8 mouse cellular contexts compared by ENCODE assay signal in genomic region chr13:18716707-18717106, GRCm38 (mm10). TPM values are rescaled to one million over a fixed set of nuclear protein-coding genes. Genes with fewer than 3 reads are reported as not detected.
DNase-seq lines count a peak whose midpoint lies in the region; ATAC-seq and TF ChIP-seq lines count a peak whose summit lies in the region.

No protein-coding gene starts in this region.

- H3K4me2 ChIP-seq in forebrain, embryonic 16.5 days (ENCODE audit: low read length): peak overlapping the region; percentile 36
- peak overlapping the region; percentile 66 for H3K4me2 ChIP-seq in liver, embryonic 14.5 days (ENCODE audit: low read depth)

- H3K4me1 ChIP-seq in heart, embryonic 10.5 days: peaks cover 5% of the 10 kb centered on the region; the same call in 1 of the 2 replicates
- peaks cover 9% of the 10 kb centered on the region for H3K4me1 ChIP-seq in E14TG2a.4 (replicated peaks; ENCODE audit: low read depth, low read length)
- peaks cover 10% of the 10 kb centered on the region for H3K4me1 ChIP-seq in forebrain, embryonic 16.5 days (replicated peaks; ENCODE audit: control insufficient read depth, insufficient read depth, low read length)
- H3K4me1 ChIP-seq in liver, embryonic 14.5 days (replicated peaks; ENCODE audit: control insufficient read depth in 2 of 2, insufficient read depth in 2 of 2, low read length in 1 of 2): peaks cover 3% of the 10 kb centered on the region in 2 experiments; a peak in 2 of 4 replicates

- peak; percentile 47 for ATAC-seq in forebrain, embryonic 16.5 days
- ATAC-seq in liver, embryonic 14.5 days (ENCODE audit: insufficient read depth): no peak

- H3K36me3 ChIP-seq in heart, embryonic 10.5 days: no peaks in the 10 kb centered on the region
- H3K36me3 ChIP-seq in E14TG2a.4 (ENCODE audit: insufficient read depth, low read length): no peaks in the 10 kb centered on the region
- H3K36me3 ChIP-seq in forebrain, embryonic 16.5 days (ENCODE audit: control insufficient read depth, insufficient read depth): no peaks in the 10 kb centered on the region
- H3K36me3 ChIP-seq in liver, embryonic 14.5 days (replicated peaks; ENCODE audit: control insufficient read depth, insufficient read depth, low read depth): no peaks in the 10 kb centered on the region

- WGBS in heart, embryonic 10.5 days: 43% methylated on average over 5 of the region's 5 CpGs
- 48% methylated on average over 5 of the region's 5 CpGs for WGBS in forebrain, embryonic 16.5 days
- 37% methylated on average over 5 of the region's 5 CpGs for WGBS in liver, embryonic 14.5 days (ENCODE audit: insufficient replicate concordance)

- no peak for DNase-seq in heart, embryonic 10.5 days (ENCODE audit: low spot score)
- no peak for DNase-seq in heart, adult 8-10 months (ENCODE audit: low spot score)
- no peak for DNase-seq in liver, embryonic 14.5 days (ENCODE audit: low read depth in 3 of 3, low spot score in 3 of 3)
- DNase-seq in urinary bladder, postnatal 4 days (ENCODE audit: low spot score in 2 of 2): no peak
- DNase-seq in urinary bladder, postnatal 10 days (ENCODE audit: low spot score): no peak
- DNase-seq in right cerebral cortex, adult 2 months (ENCODE audit: low spot score in 2 of 2): no peak

- peak overlapping the region; percentile 87 for H3K4me3 ChIP-seq in heart, embryonic 10.5 days
- H3K4me3 ChIP-seq in E14TG2a.4 (replicated peaks; ENCODE audit: low read length): 0 out of 2 replicates have a peak overlapping the region, but pooled peaks have one; percentile 91
- no peak overlapping the region for H3K4me3 ChIP-seq in forebrain, embryonic 16.5 days (replicated peaks; ENCODE audit: low read length)
- peak overlapping the region; percentile 80 to 88; a peak in 3 of 4 replicates for H3K4me3 ChIP-seq in liver, embryonic 14.5 days (ENCODE audit: insufficient read depth in 1 of 2, low read depth in 2 of 2, low read length in 2 of 2)

- no peaks in the 10 kb centered on the region for H3K27me3 ChIP-seq in heart, embryonic 10.5 days (ENCODE audit: insufficient read depth, poor library complexity, severe bottlenecking)
- no peaks in the 10 kb centered on the region for H3K27me3 ChIP-seq in E14TG2a.4 (ENCODE audit: insufficient read depth, low read length)
- H3K27me3 ChIP-seq in forebrain, embryonic 16.5 days (replicated peaks; ENCODE audit: control insufficient read depth, insufficient read depth, low read length): no peaks in the 10 kb centered on the region
- no peaks in the 10 kb centered on the region for H3K27me3 ChIP-seq in liver, embryonic 14.5 days (ENCODE audit: control insufficient read depth, insufficient read depth, low read length)

- TF ChIP-seq CTCF in E14TG2a.4 (conservative IDR thresholded peaks at IDR 0.05; ENCODE audit: low read length): no peak
- TF ChIP-seq CTCF in liver, embryonic 14.5 days (IDR thresholded peaks at IDR 0.05; ENCODE audit: low read depth): no peak

- H3K9me3 ChIP-seq in heart, embryonic 10.5 days: no peaks in the 10 kb centered on the region
- H3K9me3 ChIP-seq in E14TG2a.4 (ENCODE audit: low read length): no peaks in the 10 kb centered on the region
- H3K9me3 ChIP-seq in forebrain, embryonic 16.5 days (ENCODE audit: control insufficient read depth, low read length): no peaks in the 10 kb centered on the region
- no peaks in the 10 kb centered on the region for H3K9me3 ChIP-seq in liver, embryonic 14.5 days (ENCODE audit: control insufficient read depth, low read length)

- H3K9ac ChIP-seq in forebrain, embryonic 16.5 days (replicated peaks; ENCODE audit: low read depth, low read length): no peak overlapping the region
- no peak overlapping the region for H3K9ac ChIP-seq in liver, embryonic 14.5 days (replicated peaks)

- no peak for TF ChIP-seq EP300 in liver, embryonic 14.5 days (IDR thresholded peaks at IDR 0.05; ENCODE audit: low read depth)

- H3K27ac ChIP-seq in heart, embryonic 10.5 days: no peak overlapping the region
- H3K27ac ChIP-seq in forebrain, embryonic 16.5 days (ENCODE audit: low read length): no peak overlapping the region
- no peak overlapping the region for H3K27ac ChIP-seq in liver, embryonic 14.5 days

RNA-seq across cellular contexts. Expression of gene Vps41, which starts 0.4 kb away (rescaled TPM):
- 53.5 and 55.1 TPM in 2 replicates for polyA plus RNA-seq in heart, embryonic 10.5 days (2016; fragmentation: Nextera tagmentation; extraction: Ambion mirVana)
- 10 to 100 TPM; 32.9 to 37.5 (median 35.3) TPM for total RNA-seq in heart, adult 8-10 months (2022)
- polyA plus RNA-seq in forebrain, embryonic 16.5 days (2015; fragmentation: Nextera tagmentation; extraction: Ambion mirVana): 135 and 136 TPM in 2 replicates
- polyA plus RNA-seq in liver, embryonic 14.5 days (2012; rRNA removed): 6.1 and 9.6 TPM in 2 replicates
- polyA plus RNA-seq in liver, embryonic 14.5 days (2014; fragmentation: Nextera tagmentation; extraction: Ambion mirVana): 22.9 and 25.3 TPM in 2 replicates
